In the genomic region with DNA sequence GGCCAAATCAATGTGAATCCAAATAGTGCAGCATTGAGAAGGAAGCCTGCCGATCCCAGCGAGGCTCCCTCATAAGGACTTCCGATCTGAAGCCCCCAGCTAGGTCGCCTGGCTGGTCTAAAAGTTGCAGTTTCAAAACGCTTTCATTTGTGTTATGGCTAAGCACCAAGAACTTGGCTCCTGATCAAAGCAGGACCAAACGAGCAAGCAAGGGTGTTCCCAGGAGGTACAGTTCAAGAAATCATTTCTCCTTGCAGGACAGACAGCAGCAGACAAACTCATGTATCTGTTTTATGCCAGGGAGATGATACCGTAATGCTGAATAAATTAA, we compare ENCODE assay signal across 8 mouse cellular contexts.
DNase-seq lines count a peak whose midpoint lies in the region; ATAC-seq and TF ChIP-seq lines count a peak whose summit lies in the region.

No protein-coding gene starts in this region.

- peaks cover 7% of the 10 kb centered on the region; the same call in 1 of the 2 replicates for H3K4me1 ChIP-seq in kidney, adult 2 months (ENCODE audit: control insufficient read depth, insufficient read depth, low read length)
- H3K4me1 ChIP-seq in embryonic facial prominence, embryonic 13.5 days = peaks cover 25% of the 10 kb centered on the region
- H3K4me1 ChIP-seq in intestine, embryonic 14.5 days (replicated peaks; ENCODE audit: control insufficient read depth, insufficient read depth, low read length) = peaks cover 35% of the 10 kb centered on the region
- peaks cover 15% of the 10 kb centered on the region for H3K4me1 ChIP-seq in midbrain, embryonic 16.5 days (ENCODE audit: control insufficient read depth, insufficient read depth, low read length)

- no peak overlapping the region for H3K27ac ChIP-seq in kidney, adult 2 months (ENCODE audit: insufficient read depth, low read depth, low read length)
- peak overlapping the region; percentile 1; the same call in 1 of the 2 replicates for H3K27ac ChIP-seq in embryonic facial prominence, embryonic 13.5 days
- peak overlapping the region; percentile 66; the same call in 1 of the 2 replicates for H3K27ac ChIP-seq in intestine, embryonic 14.5 days (ENCODE audit: low read depth)
- peak overlapping the region; percentile 47; the same call in 1 of the 2 replicates for H3K27ac ChIP-seq in midbrain, embryonic 16.5 days (ENCODE audit: low read length)

- H3K36me3 ChIP-seq in kidney, adult 2 months (ENCODE audit: control insufficient read depth, insufficient read depth, low read length) = no peaks in the 10 kb centered on the region
- H3K36me3 ChIP-seq in embryonic facial prominence, embryonic 13.5 days = no peaks in the 10 kb centered on the region
- no peaks in the 10 kb centered on the region for H3K36me3 ChIP-seq in intestine, embryonic 14.5 days (ENCODE audit: control insufficient read depth, insufficient read depth, low read length)
- no peaks in the 10 kb centered on the region for H3K36me3 ChIP-seq in midbrain, embryonic 16.5 days (ENCODE audit: control insufficient read depth, insufficient read depth, low read length)

- no peak for TF ChIP-seq CTCF in kidney, adult 2 months (conservative IDR thresholded peaks at IDR 0.05; ENCODE audit: insufficient read depth, insufficient read length, low read depth, low read length)

- no peak for DNase-seq in kidney, adult 2 months
- DNase-seq in kidney, adult 9 months = no peak
- no peak for DNase-seq in intestine, embryonic 14.5 days (ENCODE audit: low spot score)
- DNase-seq in ovary, postnatal 10 days (ENCODE audit: low spot score) = no peak
- no peak for DNase-seq in adrenal gland, postnatal 14 days
- DNase-seq in cerebellum, adult 11-12 months = no peak

- 38% methylated on average over 7 of the region's 7 CpGs for WGBS in kidney, adult 2 months
- WGBS in embryonic facial prominence, embryonic 13.5 days = 23% methylated on average over 7 of the region's 7 CpGs
- WGBS in intestine, embryonic 14.5 days = 21% methylated on average over 7 of the region's 7 CpGs
- 9% methylated on average over 7 of the region's 7 CpGs for WGBS in midbrain, embryonic 16.5 days

- peak overlapping the region; percentile 56 for H3K9ac ChIP-seq in embryonic facial prominence, embryonic 13.5 days
- H3K9ac ChIP-seq in intestine, embryonic 14.5 days (ENCODE audit: low read length) = peak overlapping the region; percentile 11
- peak overlapping the region; percentile 62 for H3K9ac ChIP-seq in midbrain, embryonic 16.5 days (ENCODE audit: low read depth, low read length)

- H3K9me3 ChIP-seq in embryonic facial prominence, embryonic 13.5 days = no peaks in the 10 kb centered on the region
- H3K9me3 ChIP-seq in intestine, embryonic 14.5 days (ENCODE audit: control insufficient read depth, low read length) = no peaks in the 10 kb centered on the region
- no peaks in the 10 kb centered on the region for H3K9me3 ChIP-seq in midbrain, embryonic 16.5 days (replicated peaks; ENCODE audit: control insufficient read depth, low read length, poor library complexity, severe bottlenecking)

- H3K27me3 ChIP-seq in kidney, adult 2 months (replicated peaks; ENCODE audit: control insufficient read depth, insufficient read depth, low read length) = no peaks in the 10 kb centered on the region
- peaks cover 16% of the 10 kb centered on the region for H3K27me3 ChIP-seq in embryonic facial prominence, embryonic 13.5 days
- no peaks in the 10 kb centered on the region for H3K27me3 ChIP-seq in intestine, embryonic 14.5 days (replicated peaks; ENCODE audit: control insufficient read depth, insufficient read depth, low read length)
- no peaks in the 10 kb centered on the region for H3K27me3 ChIP-seq in midbrain, embryonic 16.5 days (ENCODE audit: control insufficient read depth, insufficient read depth, low read depth, low read length)

- H3K4me2 ChIP-seq in embryonic facial prominence, embryonic 13.5 days = peak overlapping the region; percentile 54
- peak overlapping the region; percentile 53 for H3K4me2 ChIP-seq in intestine, embryonic 14.5 days (ENCODE audit: low read length)
- peak overlapping the region; percentile 55 for H3K4me2 ChIP-seq in midbrain, embryonic 16.5 days (ENCODE audit: low read length)

- H3K4me3 ChIP-seq in kidney, adult 2 months (ENCODE audit: insufficient read depth, low read depth, low read length) = peak overlapping the region; percentile 48; the same call in 1 of the 2 replicates
- peak overlapping the region; percentile 30 for H3K4me3 ChIP-seq in embryonic facial prominence, embryonic 13.5 days
- H3K4me3 ChIP-seq in intestine, embryonic 14.5 days (ENCODE audit: low read depth, low read length) = peak overlapping the region; percentile 28
- H3K4me3 ChIP-seq in midbrain, embryonic 16.5 days (ENCODE audit: low read depth, low read length) = peak overlapping the region; percentile 25; the same call in 1 of the 2 replicates

- TF ChIP-seq POLR2A in kidney, adult 2 months (IDR thresholded peaks at IDR 0.05; ENCODE audit: low read depth, low read length) = no peak

- no peak for ATAC-seq in embryonic facial prominence, embryonic 13.5 days (ENCODE audit: insufficient number of reproducible peaks, insufficient read depth, low FRiP score, low TSS enrichment, low read depth)
- no peak; the same call in 1 of the 2 replicates for ATAC-seq in intestine, embryonic 14.5 days (replicated peaks; ENCODE audit: low FRiP score, low TSS enrichment, low read depth)
- no peak for ATAC-seq in midbrain, embryonic 16.5 days

Comparison
In these comparisons a context has a peak if more than half of its experiments do, and no peak if none do; other contexts are left out.
1. H3K9ac ChIP-seq: peak in every context shown above with its lines; median percentile 62 in midbrain, embryonic 16.5 days; 56 in embryonic facial prominence, embryonic 13.5 days; 11 in intestine, embryonic 14.5 days.